Mouse (Mus musculus) stomach, postnatal 0 days (tissue): ENCODE measurements at regions not wholly inside any gene's neighbourhood (a gene's known extent, or its start where the extent isn't known, plus 50 kb on each side); places are given as distances from the start of the nearest gene placed in this dataset.

Experiments used
- ATAC-seq: fragments of 200-750 bp; cut with Nextera tagmentation; 2 replicates; pipeline ENCODE4 v1.8.0; 2017; ENCODE audit not compliant: low FRiP score, low TSS enrichment
- DNase-seq: peaks from one replicate; pipeline ENCODE4 v3.0.0-alpha.2; 2016; ENCODE audit warnings: low spot score
- H3K27ac ChIP-seq: fragments of 300-500 bp; sonication (generic); replicated peaks from 2 replicates; pipeline ENCODE4 v1.5.1; 2014; ENCODE audit warnings: mild to moderate bottlenecking, control low read depth
- H3K27me3 ChIP-seq: fragments of 300-500 bp; sonication (generic); 2 replicates; pipeline ENCODE4 v1.6.1; 2014; ENCODE audit warnings: low read length; ENCODE audit not compliant: control insufficient read depth, insufficient read depth
- H3K36me3 ChIP-seq: fragments of 300-500 bp; sonication (generic); 2 replicates; pipeline ENCODE4 v1.6.1; 2014; ENCODE audit warnings: low read length, mixed read lengths; ENCODE audit not compliant: control insufficient read depth, insufficient read depth
- H3K4me1 ChIP-seq: fragments of 300-500 bp; sonication (generic); replicated peaks from 2 replicates; pipeline ENCODE4 v1.6.1; 2014; ENCODE audit warnings: antibody characterized with exemption; ENCODE audit not compliant: control insufficient read depth, insufficient read depth
- H3K4me2 ChIP-seq: fragments of 300-500 bp; sonication (generic); replicated peaks from 2 replicates; pipeline ENCODE4 v1.6.1; 2014; ENCODE audit warnings: low read depth, mild to moderate bottlenecking, control low read depth, moderate library complexity
- H3K4me3 ChIP-seq: fragments of 300-500 bp; sonication (generic); 2 replicates; pipeline ENCODE4 v1.5.1; 2014; ENCODE audit warnings: low read depth, low read length, control low read depth
- H3K9ac ChIP-seq: fragments of 300-500 bp; sonication (generic); 2 replicates; pipeline ENCODE4 v1.6.1; 2014; ENCODE audit warnings: mild to moderate bottlenecking, low read length, control low read depth, mixed read lengths
- H3K9me3 ChIP-seq: fragments of 300-500 bp; sonication (generic); 2 replicates; pipeline ENCODE4 v1.6.1; 2016; ENCODE audit warnings: low read length; ENCODE audit not compliant: control insufficient read depth
- CTCF ChIP-seq: IDR thresholded peaks from 2 replicates; pipeline ENCODE4 v1.5.1; 2016; ENCODE audit warnings: antibody characterized with exemption, low read depth, mild to moderate bottlenecking, moderate library complexity
- EP300 ChIP-seq: optimal IDR thresholded peaks from 2 replicates; pipeline ENCODE3; 2016; ENCODE audit warnings: antibody characterized with exemption
- WGBS: fragments of 180-500 bp; shearing (Covaris S2); extraction: QIAGEN DNeasy Blood & Tissue Kit; methylation state at CpG from one replicate; pipeline ENCODE4 v1.1.7; 2014; 5-methylcytosine and 5-hydroxymethylcytosine counted together

- H3K4me1 ChIP-seq: no peaks in the 10 kb centered on the region
- 83% methylated on average over 4 of the region's 4 CpGs for WGBS
These were observed 333.8 kb upstream of the Rag2 start for GRCm38 (mm10) chr2:101290738-101291137.

GRCm38 (mm10) chr2:101295678-101296368, 328.7 kb upstream of the Rag2 start:
- WGBS: 27% methylated on average over 10 of the region's 10 CpGs
- no peak for DNase-seq
- no peak for ATAC-seq
- Histone ChIP-seq H3K4me1 (no peaks in the 10 kb centered on the region), H3K9me3 (no peaks in the 10 kb centered on the region), H3K36me3 (no peaks in the 10 kb centered on the region), H3K4me2 (no peak overlapping the region), H3K27me3 (no peaks in the 10 kb centered on the region), H3K4me3 (no peak overlapping the region), H3K9ac (no peak overlapping the region), H3K27ac (no peak overlapping the region)
- no peak for TF ChIP-seq EP300
- no peak for TF ChIP-seq CTCF

More at GRCm38 (mm10) chr2:101290738-101291137, 333.8 kb upstream of the Rag2 start:
- Histone ChIP-seq H3K4me3 (no peak overlapping the region), H3K36me3 (no peaks in the 10 kb centered on the region), H3K27ac (no peak overlapping the region), H3K9ac (no peak overlapping the region), H3K27me3 (no peaks in the 10 kb centered on the region), H3K4me2 (no peak overlapping the region), H3K9me3 (no peaks in the 10 kb centered on the region)
- ATAC-seq (no peak), DNase-seq (no peak)
- TF ChIP-seq EP300 (no peak), CTCF (no peak)

GRCm38 (mm10) chr2:101296369-101296682, 328.2 kb upstream of the Rag2 start:
- DNase-seq (no peak), ATAC-seq (no peak)
- no peak overlapping the region for H3K27ac ChIP-seq
- no peaks in the 10 kb centered on the region for H3K9me3 ChIP-seq
- H3K27me3 ChIP-seq: no peaks in the 10 kb centered on the region
- H3K36me3 ChIP-seq: no peaks in the 10 kb centered on the region
- H3K4me3 ChIP-seq: no peak overlapping the region
- 61% methylated on average over 3 of the region's 3 CpGs for WGBS
- no peak overlapping the region for H3K9ac ChIP-seq
- no peak overlapping the region for H3K4me2 ChIP-seq
- TF ChIP-seq EP300: no peak
- no peak for TF ChIP-seq CTCF
- no peaks in the 10 kb centered on the region for H3K4me1 ChIP-seq

- no peaks in the 10 kb centered on the region for H3K36me3 ChIP-seq
These were observed 327.7 kb upstream of the Rag2 start for GRCm38 (mm10) chr2:101296778-101297177.

GRCm38 (mm10) chr2:101299126-101299525, 325.4 kb upstream of the Rag2 start:
- no peak for DNase-seq
- no peaks in the 10 kb centered on the region for H3K9me3 ChIP-seq
- no peak overlapping the region for H3K4me2 ChIP-seq
- no peaks in the 10 kb centered on the region for H3K4me1 ChIP-seq
- H3K4me3 ChIP-seq: no peak overlapping the region
- no peak for ATAC-seq
- no peak overlapping the region for H3K9ac ChIP-seq
- no peak for TF ChIP-seq EP300
- no peak for TF ChIP-seq CTCF
- no peaks in the 10 kb centered on the region for H3K36me3 ChIP-seq
- H3K27ac ChIP-seq: no peak overlapping the region
- WGBS: 78% methylated on average over 2 of the region's 2 CpGs
- no peaks in the 10 kb centered on the region for H3K27me3 ChIP-seq

More at GRCm38 (mm10) chr2:101296778-101297177, 327.7 kb upstream of the Rag2 start:
- no peak for DNase-seq
- no peak for ATAC-seq
- no peak overlapping the region for H3K9ac ChIP-seq
- H3K4me1 ChIP-seq: no peaks in the 10 kb centered on the region
- no peaks in the 10 kb centered on the region for H3K27me3 ChIP-seq
- no peak for TF ChIP-seq CTCF
- no peak for TF ChIP-seq EP300
- H3K9me3 ChIP-seq: no peaks in the 10 kb centered on the region
- H3K27ac ChIP-seq: no peak overlapping the region
- no peak overlapping the region for H3K4me2 ChIP-seq
- no peak overlapping the region for H3K4me3 ChIP-seq

- ATAC-seq: no peak
- no peak overlapping the region for H3K4me3 ChIP-seq
- no peak for TF ChIP-seq EP300
- no peak for TF ChIP-seq CTCF
These were observed 324.4 kb upstream of the Rag2 start for GRCm38 (mm10) chr2:101300106-101300505.

More at GRCm38 (mm10) chr2:101300106-101300505, 324.4 kb upstream of the Rag2 start:
- Histone ChIP-seq H3K4me2 (no peak overlapping the region), H3K9me3 (no peaks in the 10 kb centered on the region), H3K27ac (no peak overlapping the region), H3K27me3 (no peaks in the 10 kb centered on the region), H3K4me1 (no peaks in the 10 kb centered on the region), H3K9ac (no peak overlapping the region), H3K36me3 (no peaks in the 10 kb centered on the region)
- no peak for DNase-seq
